Mouse (Mus musculus) small intestine, adult 2 months (tissue): ENCODE results near the gene Daam1. TPM values are rescaled to one million over a fixed set of nuclear protein-coding genes. Genes with fewer than 3 reads are reported as not detected.
A peak's percentile ranks its signal among the peaks of the same experiment; 100 is the strongest.

Experiments used
- H3K27ac ChIP-seq: fragments of 200-500 bp; 2 replicates; pipeline ENCODE4 v1.5.1; 2012; ENCODE audit warnings: low read depth, low read length, control low read depth, inconsistent platforms; ENCODE audit not compliant: insufficient read depth
- H3K27me3 ChIP-seq: fragments of 200-500 bp; 2 replicates; pipeline ENCODE4 v1.6.1; 2012; ENCODE audit warnings: mild to moderate bottlenecking, moderate library complexity, low read length, inconsistent platforms; ENCODE audit not compliant: control insufficient read depth, insufficient read depth
- H3K36me3 ChIP-seq: fragments of 200-500 bp; 2 replicates; pipeline ENCODE4 v1.6.1; 2012; ENCODE audit warnings: mild to moderate bottlenecking, low read length, control low read depth, inconsistent platforms; ENCODE audit not compliant: control insufficient read depth, insufficient read depth
- H3K4me1 ChIP-seq: fragments of 200-500 bp; 2 replicates; pipeline ENCODE4 v1.6.1; 2012; ENCODE audit warnings: low read length, inconsistent platforms, mixed read lengths; ENCODE audit not compliant: control insufficient read depth, insufficient read depth, insufficient read length
- H3K4me3 ChIP-seq: fragments of 200-500 bp; 2 replicates; pipeline ENCODE4 v1.5.1; 2012; ENCODE audit warnings: low read depth, mild to moderate bottlenecking, control low read depth, inconsistent platforms, low read length, moderate library complexity
- CTCF ChIP-seq: fragments of 200-500 bp; IDR thresholded peaks from 2 replicates; pipeline ENCODE4 v1.5.1; 2012; ENCODE audit warnings: low read depth, mild to moderate bottlenecking, control low read depth, inconsistent platforms, low read length, moderate library complexity, mixed read lengths; ENCODE audit not compliant: insufficient replicate concordance, insufficient read length; ENCODE audit errors: extremely low read depth
- POLR2A ChIP-seq: fragments of 200-500 bp; IDR thresholded peaks from 2 replicates; pipeline ENCODE4 v1.6.1; 2012; ENCODE audit warnings: low read depth, mild to moderate bottlenecking, control low read depth, inconsistent platforms, low read length, moderate library complexity
- WGBS: fragments of 180-500 bp; shearing (Covaris S2); methylation state at CpG from one replicate; pipeline ENCODE4 v1.1.7; 2018; 5-methylcytosine and 5-hydroxymethylcytosine counted together
- polyA plus RNA-seq: library from polyadenylated mRNA; depleted of rRNA; stranded (reverse); fragments of >200 nt; gene quantifications from 2 replicates; pipeline ENCODE4 v1.2.3, GENCODE M21; 2012

Gene Daam1
- polyA plus RNA-seq, 1 experiment: 2.4 TPM

DNA sequence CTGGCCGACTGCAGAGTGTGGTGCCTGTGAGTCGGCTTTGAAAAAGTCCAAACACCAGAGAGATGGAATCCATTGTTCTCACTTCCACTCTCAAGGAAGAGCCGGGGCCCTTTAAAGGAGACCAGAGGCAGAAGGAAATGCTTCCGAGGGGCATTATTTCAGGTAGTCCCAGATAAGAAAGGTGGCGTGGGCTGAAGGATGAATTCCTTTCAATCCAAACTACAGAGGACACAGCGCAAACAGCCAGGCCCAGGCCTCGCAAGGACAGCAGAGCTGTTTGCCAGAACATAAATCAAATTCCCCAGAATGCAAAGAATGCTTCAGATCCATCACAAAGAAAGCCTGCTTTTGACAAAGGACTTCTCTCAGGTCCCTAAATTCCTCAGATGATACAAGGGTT is 17.1 kb upstream of the Daam1 start:
- WGBS: 74% methylated on average over 7 of the region's 7 CpGs
- Histone ChIP-seq H3K4me1 (peaks cover 2% of the 10 kb centered on the region; the same call in 1 of the 2 replicates), H3K4me3 (no peak overlapping the region), H3K27ac (no peak overlapping the region), H3K27me3 (no peaks in the 10 kb centered on the region), H3K36me3 (no peaks in the 10 kb centered on the region)
- TF ChIP-seq POLR2A: no peak
- TF ChIP-seq CTCF: no peak

- WGBS: 81% methylated on average over 5 of the region's 5 CpGs
- no peaks in the 10 kb centered on the region for H3K27me3 ChIP-seq
- TF ChIP-seq POLR2A: no peak
- TF ChIP-seq CTCF: no peak
- peaks cover 6% of the 10 kb centered on the region; the same call in 1 of the 2 replicates for H3K4me1 ChIP-seq
- H3K36me3 ChIP-seq: no peaks in the 10 kb centered on the region
- no peak overlapping the region for H3K27ac ChIP-seq
- H3K4me3 ChIP-seq: no peak overlapping the region
Measured at GRCm38 (mm10) chr12:71820094-71820493, 10.8 kb upstream of the Daam1 start.

DNA sequence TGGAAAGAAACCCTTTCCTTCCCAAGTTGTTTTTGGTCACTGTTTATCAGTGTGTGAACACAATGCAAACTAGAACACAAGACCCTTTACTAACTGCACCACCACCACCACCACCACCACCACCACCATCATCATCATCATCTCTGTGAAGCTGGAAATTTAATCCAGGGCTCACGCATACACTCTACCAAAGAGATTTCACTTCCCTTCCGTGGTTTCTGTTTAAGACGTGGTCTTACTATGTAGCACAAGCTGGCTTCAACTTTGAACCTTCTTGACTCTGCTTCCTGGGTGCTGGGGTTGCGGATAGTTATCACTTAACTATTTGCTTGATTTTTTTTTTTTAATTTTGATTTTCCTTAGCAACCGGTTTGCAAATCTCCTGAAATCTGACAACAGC is 9.6 kb upstream of the Daam1 start:
- 65% methylated on average over 5 of the region's 5 CpGs for WGBS
- Histone ChIP-seq H3K27me3 (no peaks in the 10 kb centered on the region), H3K27ac (no peak overlapping the region), H3K4me3 (no peak overlapping the region), H3K36me3 (no peaks in the 10 kb centered on the region), H3K4me1 (peaks cover 6% of the 10 kb centered on the region; the same call in 1 of the 2 replicates)
- TF ChIP-seq CTCF: no peak
- no peak for TF ChIP-seq POLR2A

GRCm38 (mm10) chr12:71821743-71822142 is 9.1 kb upstream of the Daam1 start:
- Histone ChIP-seq H3K36me3 (no peaks in the 10 kb centered on the region), H3K27ac (no peak overlapping the region), H3K27me3 (no peaks in the 10 kb centered on the region), H3K4me3 (no peak overlapping the region), H3K4me1 (peaks cover 6% of the 10 kb centered on the region; the same call in 1 of the 2 replicates)
- WGBS: 68% methylated on average over 8 of the region's 8 CpGs
- TF ChIP-seq CTCF (no peak), POLR2A (no peak)

DNA sequence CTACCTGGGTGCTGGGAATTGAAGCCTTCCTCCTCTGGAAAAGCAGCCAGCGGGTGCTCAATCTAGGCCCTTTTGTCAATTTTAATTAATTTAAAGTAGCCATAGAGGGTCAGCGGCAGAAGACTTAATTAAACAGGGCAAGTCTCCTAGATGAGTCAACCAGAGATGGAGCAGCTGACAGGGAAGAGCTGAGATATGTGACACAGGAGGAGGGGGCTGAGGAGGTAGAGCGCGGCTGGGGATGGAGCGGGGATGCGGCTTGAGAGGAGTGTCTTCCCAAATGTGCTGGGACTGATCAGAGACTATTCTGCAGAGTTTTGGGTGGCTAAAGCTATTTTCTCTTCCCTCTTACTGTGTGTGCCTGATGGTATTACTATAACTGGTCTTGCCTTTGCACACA is 6.0 kb upstream of the Daam1 start:
- Histone ChIP-seq H3K27ac (no peak overlapping the region), H3K27me3 (no peaks in the 10 kb centered on the region), H3K4me3 (no peak overlapping the region), H3K4me1 (peaks cover 6% of the 10 kb centered on the region; the same call in 1 of the 2 replicates), H3K36me3 (no peaks in the 10 kb centered on the region)
- no peak for TF ChIP-seq CTCF
- no peak for TF ChIP-seq POLR2A
- 88% methylated on average over 6 of the region's 6 CpGs for WGBS

DNA sequence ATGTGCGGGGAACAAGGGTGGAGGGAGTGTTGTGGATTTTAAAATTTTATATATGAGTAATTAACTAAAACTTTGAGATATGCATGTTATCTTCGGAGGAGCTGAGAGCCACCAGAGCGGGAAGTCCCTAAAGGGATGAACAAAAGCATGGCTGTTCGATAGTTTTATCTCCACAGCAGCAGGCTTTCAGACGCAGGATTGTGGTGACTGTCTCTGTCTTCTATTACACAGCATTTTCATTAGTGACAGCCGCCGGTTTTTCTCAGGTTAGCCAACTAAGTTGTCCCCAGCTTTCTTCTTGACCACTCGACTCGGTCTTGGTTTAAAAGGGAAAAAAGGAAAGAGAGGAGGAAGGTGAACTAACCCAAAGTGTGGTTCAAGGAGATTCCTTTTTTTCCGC is 739 bp upstream of the Daam1 start:
- TF ChIP-seq CTCF (no peak), POLR2A (no peak)
- Histone ChIP-seq H3K27ac (no peak overlapping the region), H3K36me3 (no peaks in the 10 kb centered on the region), H3K4me3 (peak overlapping the region; percentile 83), H3K4me1 (no peaks in the 10 kb centered on the region), H3K27me3 (no peaks in the 10 kb centered on the region)
- WGBS: 6% methylated on average over 10 of the region's 10 CpGs

DNA sequence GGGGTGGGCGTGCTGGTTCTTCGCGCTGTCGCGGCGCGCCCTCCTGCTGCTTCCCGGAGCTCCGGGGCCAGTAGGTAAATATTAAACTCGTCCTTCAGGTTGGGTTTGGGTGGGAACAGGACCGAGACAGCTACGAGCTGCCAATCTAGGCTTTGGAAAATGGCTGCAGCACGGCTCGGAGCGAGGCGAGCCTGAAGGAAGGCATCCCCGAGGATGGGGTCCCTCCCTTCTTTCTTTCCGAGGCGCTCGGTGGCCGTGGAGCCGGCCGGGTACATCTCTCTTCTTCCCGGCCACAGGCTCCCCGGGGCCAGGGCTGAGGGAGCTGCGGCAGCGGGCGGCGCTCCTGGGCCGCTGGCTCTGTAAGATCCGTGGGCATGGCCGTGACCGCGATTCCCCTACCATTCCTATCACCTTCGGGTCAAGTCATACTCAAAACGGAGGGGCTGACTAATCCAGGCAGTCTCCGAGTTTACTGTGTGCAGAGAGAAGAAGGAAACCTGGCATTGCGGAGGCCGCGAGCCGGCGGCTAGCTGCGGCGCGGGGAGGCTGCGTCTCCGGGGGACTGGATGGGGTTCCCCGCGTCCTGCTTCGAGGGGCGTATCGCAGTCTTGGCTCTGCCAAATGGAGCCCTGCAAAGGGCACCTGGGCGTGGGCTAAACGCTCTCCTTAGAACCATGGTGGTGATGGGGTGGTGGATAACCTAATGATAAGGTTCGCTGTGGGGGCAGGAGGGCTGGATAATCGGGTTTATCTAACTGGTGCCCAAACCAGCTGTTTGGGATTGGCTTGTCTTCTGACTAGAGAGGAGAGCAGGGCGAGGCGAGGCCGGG is 595 bp downstream of the Daam1 start:
- Histone ChIP-seq H3K27ac (peak overlapping the region; percentile 69), H3K4me1 (peaks cover 4% of the 10 kb centered on the region; the same call in 1 of the 2 replicates), H3K4me3 (peak overlapping the region; percentile 74), H3K36me3 (no peaks in the 10 kb centered on the region), H3K27me3 (no peaks in the 10 kb centered on the region)
- TF ChIP-seq CTCF (no peak), POLR2A (no peak)
- under 1% methylated on average over 59 of the region's 59 CpGs for WGBS
